Mouse (Mus musculus): ENCODE results near the gene Gpr179. TPM values are rescaled to one million over a fixed set of nuclear protein-coding genes. Genes with fewer than 3 reads are reported as not detected.

Gpr179 gene
- total and polyA plus RNA-seq, 3 experiments = 0.05 to 0.08 TPM; not detected in 1

DNA sequence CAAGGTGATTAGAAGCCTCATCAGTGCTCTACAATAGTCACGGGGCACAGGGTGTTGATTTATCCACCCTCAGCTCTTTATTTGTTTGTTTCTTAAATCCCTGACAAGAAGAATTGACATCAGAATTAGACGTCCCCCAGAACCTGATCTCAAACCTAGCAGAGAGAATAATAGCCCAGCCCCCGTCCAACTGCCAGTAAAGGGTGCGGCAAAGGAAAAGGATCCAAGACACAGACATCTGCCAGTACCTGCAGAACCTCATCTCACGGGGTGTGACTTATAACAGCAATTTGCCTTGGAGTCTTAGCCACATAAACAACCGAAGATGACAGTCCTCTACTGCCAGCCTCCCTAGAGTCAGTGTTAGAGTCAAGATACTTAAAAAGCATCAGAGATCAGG lies 64.9 kb downstream of the Gpr179 start:
- Histone ChIP-seq H3K27me3 (ENCODE audit: control insufficient read depth, insufficient read depth, low read length) (no peaks in the 10 kb centered on the region), H3K4me1 (ENCODE audit: control insufficient read depth, insufficient read depth, low read length) (peaks cover 2% of the 10 kb centered on the region), H3K27ac (no peak overlapping the region), H3K4me3 (no peak overlapping the region), H3K79me2 (replicated peaks; ENCODE audit: control insufficient read depth, insufficient read depth, low read length) (no peaks in the 10 kb centered on the region), H3K36me3 (ENCODE audit: control insufficient read depth, insufficient read depth, low read length) (no peaks in the 10 kb centered on the region), H3K9ac (ENCODE audit: low read depth, low read length) (no peak overlapping the region)
- WGBS = 72% methylated on average over 6 of the region's 6 CpGs
- intact Hi-C loops (cut with DNase I) = no loop called here
- no peak for TF ChIP-seq EP300 (IDR thresholded peaks at IDR 0.05; ENCODE audit: insufficient read depth, low read depth, low read length)
- no peak for TF ChIP-seq POLR2A (IDR thresholded peaks at IDR 0.05; ENCODE audit: insufficient read depth, low read depth, low read length)
- no peak for DNase-seq

DNA sequence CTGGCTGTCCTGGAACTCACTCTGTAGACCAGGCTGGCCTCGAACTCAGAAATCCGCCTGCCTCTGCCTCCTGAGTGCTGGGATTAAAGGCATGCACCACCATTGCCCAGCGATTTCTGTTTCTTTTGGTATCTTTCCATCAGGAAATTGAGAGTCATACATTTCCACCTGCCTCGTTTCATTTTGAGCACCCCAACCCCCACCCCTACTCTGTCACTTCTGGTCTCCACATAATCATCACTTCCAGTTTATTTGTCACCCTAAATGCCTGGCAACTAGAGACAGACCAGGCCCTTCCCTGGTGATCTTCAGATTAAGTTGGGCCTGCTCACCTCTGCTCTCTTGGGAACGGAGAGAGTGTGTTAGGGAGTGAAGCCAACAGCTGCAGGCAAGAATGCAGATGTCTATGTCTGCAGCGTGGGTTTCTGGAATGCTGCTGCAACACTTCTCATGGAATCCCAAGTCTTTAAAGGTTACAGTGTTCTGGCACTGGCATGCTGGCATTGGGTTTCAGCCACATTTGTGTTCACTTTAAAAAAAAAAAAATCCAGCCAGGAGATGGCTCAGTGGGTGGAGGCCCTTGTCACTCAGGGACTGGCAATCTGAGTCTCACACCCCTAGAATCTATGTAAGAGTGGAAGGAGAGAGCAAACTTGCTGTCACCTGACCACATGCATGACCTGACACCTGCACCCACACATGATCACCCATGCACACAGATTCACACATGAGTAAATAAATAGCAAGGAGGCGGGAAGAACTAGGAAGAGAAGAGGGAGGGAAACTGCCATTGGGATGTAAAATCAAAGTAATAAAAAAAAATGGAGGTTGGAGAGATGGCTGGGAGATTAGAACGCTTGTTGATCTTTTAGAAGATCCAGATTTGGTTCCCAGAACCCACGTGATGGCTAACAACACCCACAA lies 65.8 kb downstream of the Gpr179 start:
- no peak for TF ChIP-seq POLR2A (IDR thresholded peaks at IDR 0.05; ENCODE audit: insufficient read depth, low read depth, low read length)
- no peak for TF ChIP-seq EP300 (IDR thresholded peaks at IDR 0.05; ENCODE audit: insufficient read depth, low read depth, low read length)
- TF ChIP-seq CTCF (IDR thresholded peaks at IDR 0.05) = no peak
- 64% methylated on average over 9 of the region's 9 CpGs for WGBS

DNA sequence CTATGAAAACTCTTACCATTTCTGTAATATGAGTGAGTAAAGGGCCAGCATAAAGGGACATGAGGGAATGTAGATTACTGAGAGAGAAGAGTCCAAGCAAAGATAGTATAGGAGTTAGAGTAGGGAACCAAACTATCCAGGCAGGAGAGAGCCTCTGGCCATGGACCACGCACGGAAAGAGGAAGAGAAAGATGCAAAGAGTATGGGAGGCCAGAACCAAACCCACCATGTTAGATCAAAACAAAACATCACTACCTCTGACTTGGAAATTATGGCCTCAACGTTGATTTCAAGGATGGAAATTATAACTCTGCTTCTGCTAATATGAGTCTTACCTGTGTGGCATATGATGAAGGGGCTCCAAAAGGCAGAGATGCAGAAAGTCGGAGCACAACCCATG lies 67.0 kb downstream of the Gpr179 start:
- H3K4me1 ChIP-seq (ENCODE audit: control insufficient read depth, insufficient read depth, low read length) = peaks cover 3% of the 10 kb centered on the region
- no peak for TF ChIP-seq POLR2A (IDR thresholded peaks at IDR 0.05; ENCODE audit: insufficient read depth, low read depth, low read length)
- TF ChIP-seq CTCF (IDR thresholded peaks at IDR 0.05) = no peak
- no peak for TF ChIP-seq EP300 (IDR thresholded peaks at IDR 0.05; ENCODE audit: insufficient read depth, low read depth, low read length)
- no peak overlapping the region for H3K4me3 ChIP-seq
- H3K9ac ChIP-seq (ENCODE audit: low read depth, low read length) = no peak overlapping the region
- H3K27ac ChIP-seq = no peak overlapping the region
- H3K36me3 ChIP-seq (ENCODE audit: control insufficient read depth, insufficient read depth, low read length) = no peaks in the 10 kb centered on the region
- intact Hi-C loops (cut with DNase I) = no loop called here
- WGBS = 70% methylated on average over 4 of the region's 4 CpGs
- peaks cover 3% of the 10 kb centered on the region; the same call in 1 of the 2 replicates for H3K79me2 ChIP-seq (replicated peaks; ENCODE audit: control insufficient read depth, insufficient read depth, low read length)
- DNase-seq = no peak
- no peaks in the 10 kb centered on the region for H3K27me3 ChIP-seq (ENCODE audit: control insufficient read depth, insufficient read depth, low read length)

More for the DNA sequence above, 65.8 kb downstream of the Gpr179 start:
- no peaks in the 10 kb centered on the region for H3K27me3 ChIP-seq (ENCODE audit: control insufficient read depth, insufficient read depth, low read length)
- intact Hi-C loops (cut with DNase I) = no loop called here
- H3K27ac ChIP-seq = no peak overlapping the region
- H3K4me3 ChIP-seq = no peak overlapping the region
- no peaks in the 10 kb centered on the region for H3K36me3 ChIP-seq (ENCODE audit: control insufficient read depth, insufficient read depth, low read length)
- no peak overlapping the region for H3K9ac ChIP-seq (ENCODE audit: low read depth, low read length)
- peaks cover 2% of the 10 kb centered on the region for H3K4me1 ChIP-seq (ENCODE audit: control insufficient read depth, insufficient read depth, low read length)
- no peaks in the 10 kb centered on the region for H3K79me2 ChIP-seq (replicated peaks; ENCODE audit: control insufficient read depth, insufficient read depth, low read length)
- no peak for DNase-seq

DNA sequence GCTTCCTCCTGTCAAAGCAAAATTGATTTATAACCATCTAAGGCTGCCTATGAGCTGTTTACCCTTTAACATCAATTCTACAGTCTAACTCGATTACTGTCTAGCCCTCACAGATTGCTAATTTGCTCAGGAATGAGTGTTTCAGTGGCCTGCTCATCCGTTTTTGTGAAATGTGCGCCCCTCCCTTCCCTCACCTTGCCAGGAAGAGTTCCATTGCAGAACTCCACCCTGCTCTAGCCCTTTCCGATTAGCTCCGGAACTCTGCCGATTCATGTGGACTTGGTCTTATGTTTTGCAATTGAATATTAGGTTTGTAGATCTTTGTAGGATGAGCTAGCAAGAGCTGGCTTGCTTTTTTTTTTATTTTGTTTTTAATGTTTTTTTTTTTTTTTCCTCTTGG lies 69.7 kb downstream of the Gpr179 start:
- 82% methylated on average over 6 of the region's 6 CpGs for WGBS
- Histone ChIP-seq H3K79me2 (replicated peaks; ENCODE audit: control insufficient read depth, insufficient read depth, low read length) (peaks cover 3% of the 10 kb centered on the region; the same call in 1 of the 2 replicates), H3K9ac (ENCODE audit: low read depth, low read length) (no peak overlapping the region), H3K4me1 (ENCODE audit: control insufficient read depth, insufficient read depth, low read length) (peaks cover 7% of the 10 kb centered on the region), H3K27me3 (ENCODE audit: control insufficient read depth, insufficient read depth, low read length) (no peaks in the 10 kb centered on the region), H3K36me3 (ENCODE audit: control insufficient read depth, insufficient read depth, low read length) (peaks cover 2% of the 10 kb centered on the region), H3K4me3 (no peak overlapping the region), H3K27ac (no peak overlapping the region)
- intact Hi-C loops (cut with DNase I) = no loop called here
- DNase-seq = no peak
- TF ChIP-seq EP300 (IDR thresholded peaks at IDR 0.05; ENCODE audit: insufficient read depth, low read depth, low read length) = no peak
- no peak for TF ChIP-seq CTCF (IDR thresholded peaks at IDR 0.05)
- no peak for TF ChIP-seq POLR2A (IDR thresholded peaks at IDR 0.05; ENCODE audit: insufficient read depth, low read depth, low read length)

Other genes with a start within 250 kb of the Gpr179 start
- gene Tbx21, start 236.7 kb downstream of the Gpr179 start, total RNA-seq (2021) = not detected
- gene Tbx21, start 236.7 kb downstream of the Gpr179 start, polyA plus RNA-seq (2012; rRNA removed) = 0.15 and 0.45 TPM in 2 replicates
- gene Tbkbp1, start 200.6 kb downstream of the Gpr179 start, total RNA-seq (2021) = 10 to 100 TPM; 12.1 to 12.2 TPM
- 13.5 and 14.1 TPM in 2 replicates for gene Tbkbp1, start 200.6 kb downstream of the Gpr179 start, polyA plus RNA-seq (2012; rRNA removed)
- gene Kpnb1, start 164.2 kb downstream of the Gpr179 start, total RNA-seq (2021) = 10 to 100 TPM; 71.7 to 80.8 TPM
- gene Kpnb1, start 164.2 kb downstream of the Gpr179 start, polyA plus RNA-seq (2012; rRNA removed) = 22.1 and 43.5 TPM in 2 replicates
- gene Npepps, start 71.4 kb downstream of the Gpr179 start, total RNA-seq (2021) = 10 to 100 TPM; 77.7 to 80.1 TPM
- 24.1 and 38.2 TPM in 2 replicates for gene Npepps, start 71.4 kb downstream of the Gpr179 start, polyA plus RNA-seq (2012; rRNA removed)
- 10 to 100 TPM; 48.9 to 62.5 TPM for gene Mrpl45, start 36.4 kb downstream of the Gpr179 start, total RNA-seq (2021)
- gene Mrpl45, start 36.4 kb downstream of the Gpr179 start, polyA plus RNA-seq (2012; rRNA removed) = 33.7 and 51.4 TPM in 2 replicates
- gene Socs7, start 10.5 kb upstream of the Gpr179 start, total RNA-seq (2021) = 10 to 100 TPM; 21.4 to 22.8 TPM
- 8.9 and 18.6 TPM in 2 replicates for gene Socs7, start 10.5 kb upstream of the Gpr179 start, polyA plus RNA-seq (2012; rRNA removed)
- gene Arhgap23, start 63.5 kb upstream of the Gpr179 start, total RNA-seq (2021) = 10 to 100 TPM; 12.8 to 13.7 TPM
- gene Arhgap23, start 63.5 kb upstream of the Gpr179 start, polyA plus RNA-seq (2012; rRNA removed) = 18.4 and 19.2 TPM in 2 replicates
- gene 4933428G20Rik, start 148.3 kb upstream of the Gpr179 start, total RNA-seq (2021) = not detected
- gene 4933428G20Rik, start 148.3 kb upstream of the Gpr179 start, polyA plus RNA-seq (2012; rRNA removed) = not detected in 2 replicates
- gene Srcin1, start 224.1 kb upstream of the Gpr179 start, total RNA-seq (2021) = under 1 TPM; 0.13 to 0.36 TPM
- 0.26 and 0.31 TPM in 2 replicates for gene Srcin1, start 224.1 kb upstream of the Gpr179 start, polyA plus RNA-seq (2012; rRNA removed)

Data from heart, adult 2 months (tissue).